Mouse (Mus musculus): ENCODE measurements at regions not wholly inside any gene's neighbourhood (a gene's known extent, or its start where the extent isn't known, plus 50 kb on each side); places are given as distances from the start of the nearest gene placed in this dataset.

DNA sequence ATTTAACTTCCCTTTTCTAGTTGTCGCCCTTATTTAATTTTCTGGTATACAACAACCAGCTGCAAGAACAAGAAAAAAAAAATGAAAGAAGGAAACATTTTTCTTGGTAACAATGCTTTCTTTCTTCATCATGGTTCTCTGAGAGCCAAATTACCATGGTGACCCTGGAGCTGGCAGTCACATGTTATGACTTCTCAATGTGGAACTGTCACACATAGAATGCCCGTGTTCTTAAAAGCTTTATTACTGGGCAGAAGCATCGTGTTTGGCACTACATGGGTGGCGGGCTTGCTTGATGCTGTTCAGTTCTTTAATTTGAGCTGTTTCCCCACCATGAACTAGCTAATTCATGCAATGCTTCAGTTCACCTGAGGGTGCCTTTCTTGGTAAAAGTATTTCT is 504.7 kb upstream of the Got2 start:
- WGBS = 68% methylated on average over 4 of the region's 4 CpGs
- H3K27ac ChIP-seq (replicated peaks; ENCODE audit: low read depth, low read length) = no peak overlapping the region
- no peak overlapping the region for H3K4me2 ChIP-seq (ENCODE audit: low read depth, severe bottlenecking)
- H3K36me3 ChIP-seq (ENCODE audit: control insufficient read depth, insufficient read depth, low read length) = no peaks in the 10 kb centered on the region
- no peak overlapping the region for H3K4me3 ChIP-seq (ENCODE audit: low read depth, low read length)
- H3K9ac ChIP-seq (ENCODE audit: low read length) = no peak overlapping the region
- DNase-seq (ENCODE audit: low spot score) (no peak), ATAC-seq (ENCODE audit: insufficient number of reproducible peaks, low FRiP score, low TSS enrichment, low read depth) (no peak)
- no peaks in the 10 kb centered on the region for H3K4me1 ChIP-seq (ENCODE audit: control insufficient read depth, insufficient read depth, low read length)
- H3K9me3 ChIP-seq (ENCODE audit: control insufficient read depth, low read length) = no peaks in the 10 kb centered on the region
- no peaks in the 10 kb centered on the region for H3K27me3 ChIP-seq (ENCODE audit: control insufficient read depth, insufficient read depth, low read length)

DNA sequence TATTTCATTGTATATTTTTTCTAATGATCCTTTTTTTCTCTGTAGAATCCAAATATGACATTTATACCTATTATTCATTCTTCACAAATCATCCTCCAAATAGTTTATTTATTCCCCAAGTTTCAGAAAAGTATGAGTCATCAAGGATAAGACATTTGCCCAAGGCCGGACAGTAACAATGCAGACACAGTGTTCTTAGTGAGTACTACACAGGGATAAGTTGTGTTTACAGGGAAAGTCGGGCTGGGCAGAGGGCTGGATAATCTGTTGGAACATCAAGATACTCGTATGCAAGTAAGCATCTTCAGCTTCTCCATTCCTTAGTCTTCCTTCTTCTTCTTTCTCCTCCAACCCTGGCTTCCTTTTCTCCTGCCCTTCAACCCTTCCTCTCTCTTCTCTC is 500.9 kb upstream of the Got2 start:
- H3K27me3 ChIP-seq (ENCODE audit: control insufficient read depth, insufficient read depth, low read length) = no peaks in the 10 kb centered on the region
- no peaks in the 10 kb centered on the region for H3K36me3 ChIP-seq (ENCODE audit: control insufficient read depth, insufficient read depth, low read length)
- H3K4me3 ChIP-seq (ENCODE audit: low read depth, low read length) = no peak overlapping the region
- ATAC-seq (ENCODE audit: insufficient number of reproducible peaks, low FRiP score, low TSS enrichment, low read depth) (no peak), DNase-seq (ENCODE audit: low spot score) (no peak)
- no peaks in the 10 kb centered on the region for H3K9me3 ChIP-seq (ENCODE audit: control insufficient read depth, low read length)
- H3K27ac ChIP-seq (replicated peaks; ENCODE audit: low read depth, low read length) = no peak overlapping the region
- no peak overlapping the region for H3K4me2 ChIP-seq (ENCODE audit: low read depth, severe bottlenecking)
- no peaks in the 10 kb centered on the region for H3K4me1 ChIP-seq (ENCODE audit: control insufficient read depth, insufficient read depth, low read length)
- 86% methylated on average over 3 of the region's 3 CpGs for WGBS
- no peak overlapping the region for H3K9ac ChIP-seq (ENCODE audit: low read length)

DNA sequence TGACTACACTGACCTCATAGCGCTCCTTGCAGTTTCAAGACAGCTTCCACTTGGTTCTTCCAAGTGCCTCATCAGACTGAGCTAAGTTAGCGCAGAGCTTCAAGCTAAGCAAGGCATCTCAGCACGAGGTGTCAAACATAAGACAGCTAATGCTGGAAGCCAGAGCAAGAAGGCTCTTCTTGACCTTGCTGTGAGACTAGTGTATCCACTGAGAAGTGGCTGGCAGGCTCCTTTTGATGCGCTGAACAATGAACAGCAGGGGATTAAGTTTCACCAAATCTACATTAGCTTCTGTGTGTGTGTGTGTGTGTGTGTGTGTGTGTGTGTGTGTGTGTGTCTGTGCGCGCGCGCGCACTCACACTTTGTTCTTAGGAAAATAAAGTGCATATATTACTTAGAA is 482.2 kb upstream of the Got2 start:
- Histone ChIP-seq H3K36me3 (ENCODE audit: control insufficient read depth, insufficient read depth, low read length) (no peaks in the 10 kb centered on the region), H3K4me1 (ENCODE audit: control insufficient read depth, insufficient read depth, low read length) (no peaks in the 10 kb centered on the region), H3K4me2 (ENCODE audit: low read depth, severe bottlenecking) (no peak overlapping the region), H3K27me3 (ENCODE audit: control insufficient read depth, insufficient read depth, low read length) (no peaks in the 10 kb centered on the region), H3K4me3 (ENCODE audit: low read depth, low read length) (no peak overlapping the region), H3K9ac (ENCODE audit: low read length) (no peak overlapping the region), H3K9me3 (ENCODE audit: control insufficient read depth, low read length) (no peaks in the 10 kb centered on the region), H3K27ac (replicated peaks; ENCODE audit: low read depth, low read length) (no peak overlapping the region)
- DNase-seq (ENCODE audit: low spot score) = no peak
- no peak for ATAC-seq (ENCODE audit: insufficient number of reproducible peaks, low FRiP score, low TSS enrichment, low read depth)
- 92% methylated on average over 9 of the region's 9 CpGs for WGBS

DNA sequence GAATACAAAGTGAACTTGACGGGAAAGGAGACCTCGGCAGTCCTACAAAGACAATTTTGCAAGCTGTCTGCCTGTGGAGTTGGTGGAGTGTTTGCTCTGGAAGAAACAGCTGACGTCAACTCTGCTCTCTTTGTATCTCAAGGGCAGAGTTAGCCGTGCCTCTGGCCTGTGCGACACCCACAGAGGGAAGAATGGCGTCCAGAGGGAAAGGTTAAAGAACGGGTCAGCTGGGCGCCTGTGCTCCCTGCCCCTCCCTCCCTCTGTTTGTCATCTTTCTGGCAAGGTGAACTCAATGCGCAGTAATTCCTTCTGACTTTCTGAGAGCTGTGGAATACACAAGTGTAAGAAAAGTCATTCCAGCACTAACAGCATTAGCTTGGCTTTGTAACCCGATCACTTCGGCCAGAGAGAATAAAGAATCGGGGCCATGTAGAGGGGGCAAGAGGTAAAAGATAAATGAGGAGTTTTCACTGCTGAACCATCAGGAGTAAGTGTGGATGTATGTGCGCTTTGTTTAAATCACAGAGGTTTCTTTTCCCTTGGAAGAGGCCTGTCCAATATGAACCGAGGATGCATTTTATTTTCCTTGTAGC is 474.6 kb upstream of the Got2 start:
- H3K9me3 ChIP-seq (ENCODE audit: control insufficient read depth, low read length) = no peaks in the 10 kb centered on the region
- no peak overlapping the region for H3K27ac ChIP-seq (replicated peaks; ENCODE audit: low read depth, low read length)
- WGBS = 38% methylated on average over 14 of the region's 14 CpGs
- ATAC-seq (ENCODE audit: insufficient number of reproducible peaks, low FRiP score, low TSS enrichment, low read depth) (no peak), DNase-seq (ENCODE audit: low spot score) (peak; percentile 26)
- H3K27me3 ChIP-seq (ENCODE audit: control insufficient read depth, insufficient read depth, low read length) = no peaks in the 10 kb centered on the region
- H3K4me2 ChIP-seq (ENCODE audit: low read depth, severe bottlenecking) = no peak overlapping the region
- H3K9ac ChIP-seq (ENCODE audit: low read length) = no peak overlapping the region
- no peak overlapping the region for H3K4me3 ChIP-seq (ENCODE audit: low read depth, low read length)
- 0 out of 2 replicates have a peak, but pooled peaks cover 2% of the 10 kb centered on the region for H3K4me1 ChIP-seq (ENCODE audit: control insufficient read depth, insufficient read depth, low read length)
- H3K36me3 ChIP-seq (ENCODE audit: control insufficient read depth, insufficient read depth, low read length) = no peaks in the 10 kb centered on the region

DNA sequence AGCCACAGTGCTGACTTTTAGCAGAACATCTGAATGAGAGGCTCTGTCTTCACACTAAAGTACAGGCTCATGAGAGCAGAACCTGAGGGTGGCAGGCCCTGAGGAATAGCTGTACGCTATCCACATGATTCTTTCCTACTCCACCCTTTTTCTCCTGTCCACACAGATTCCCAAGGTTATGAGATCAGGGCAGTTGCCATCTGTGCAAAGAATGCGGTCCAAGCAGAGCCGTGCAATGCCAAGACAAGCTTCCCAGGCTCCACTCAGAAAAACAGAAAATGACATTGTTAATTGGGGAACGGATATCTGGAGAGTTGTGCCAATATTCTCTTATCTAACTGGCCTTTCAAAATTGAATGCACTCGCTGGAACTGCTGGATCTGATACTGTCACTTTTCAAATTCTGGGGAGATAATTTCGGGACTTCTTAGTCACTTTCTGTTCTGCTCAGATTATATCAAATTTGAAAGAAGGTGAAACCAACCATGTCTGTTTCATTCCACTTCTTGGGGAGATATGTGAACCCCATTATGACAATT is 462.3 kb upstream of the Got2 start:
- no peaks in the 10 kb centered on the region for H3K9me3 ChIP-seq (ENCODE audit: control insufficient read depth, low read length)
- no peak overlapping the region for H3K27ac ChIP-seq (replicated peaks; ENCODE audit: low read depth, low read length)
- DNase-seq (ENCODE audit: low spot score) (no peak), ATAC-seq (ENCODE audit: insufficient number of reproducible peaks, low FRiP score, low TSS enrichment, low read depth) (no peak)
- no peaks in the 10 kb centered on the region for H3K27me3 ChIP-seq (ENCODE audit: control insufficient read depth, insufficient read depth, low read length)
- 81% methylated on average over 6 of the region's 6 CpGs for WGBS
- H3K36me3 ChIP-seq (ENCODE audit: control insufficient read depth, insufficient read depth, low read length) = no peaks in the 10 kb centered on the region
- no peak overlapping the region for H3K9ac ChIP-seq (ENCODE audit: low read length)
- no peak overlapping the region for H3K4me2 ChIP-seq (ENCODE audit: low read depth, severe bottlenecking)
- H3K4me3 ChIP-seq (ENCODE audit: low read depth, low read length) = no peak overlapping the region
- no peaks in the 10 kb centered on the region for H3K4me1 ChIP-seq (ENCODE audit: control insufficient read depth, insufficient read depth, low read length)

DNA sequence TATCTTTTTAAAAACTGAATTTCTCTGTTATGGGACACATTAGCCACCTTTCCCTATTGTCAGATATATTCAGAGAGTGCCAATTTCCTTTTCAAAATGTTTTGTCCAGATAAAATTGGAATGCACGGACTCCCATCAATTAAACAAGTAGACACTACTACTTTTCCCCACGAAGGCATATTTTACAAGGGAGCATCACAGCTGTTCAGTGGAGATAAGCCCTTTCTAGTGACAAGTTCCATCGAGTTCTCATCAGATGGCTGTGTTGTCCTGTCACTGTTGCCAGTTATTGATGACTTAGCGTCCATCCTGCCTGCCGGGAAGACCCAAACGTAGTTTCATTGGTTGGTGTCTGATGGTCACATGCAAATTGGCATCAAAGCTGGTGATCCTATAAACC is 461.2 kb upstream of the Got2 start:
- H3K27ac ChIP-seq (replicated peaks; ENCODE audit: low read depth, low read length) = no peak overlapping the region
- H3K4me3 ChIP-seq (ENCODE audit: low read depth, low read length) = no peak overlapping the region
- no peak overlapping the region for H3K4me2 ChIP-seq (ENCODE audit: low read depth, severe bottlenecking)
- no peaks in the 10 kb centered on the region for H3K27me3 ChIP-seq (ENCODE audit: control insufficient read depth, insufficient read depth, low read length)
- 76% methylated on average over 6 of the region's 6 CpGs for WGBS
- no peaks in the 10 kb centered on the region for H3K9me3 ChIP-seq (ENCODE audit: control insufficient read depth, low read length)
- no peaks in the 10 kb centered on the region for H3K36me3 ChIP-seq (ENCODE audit: control insufficient read depth, insufficient read depth, low read length)
- no peak for DNase-seq (ENCODE audit: low spot score)
- no peak overlapping the region for H3K9ac ChIP-seq (ENCODE audit: low read length)
- no peak for ATAC-seq (ENCODE audit: insufficient number of reproducible peaks, low FRiP score, low TSS enrichment, low read depth)
- no peaks in the 10 kb centered on the region for H3K4me1 ChIP-seq (ENCODE audit: control insufficient read depth, insufficient read depth, low read length)

DNA sequence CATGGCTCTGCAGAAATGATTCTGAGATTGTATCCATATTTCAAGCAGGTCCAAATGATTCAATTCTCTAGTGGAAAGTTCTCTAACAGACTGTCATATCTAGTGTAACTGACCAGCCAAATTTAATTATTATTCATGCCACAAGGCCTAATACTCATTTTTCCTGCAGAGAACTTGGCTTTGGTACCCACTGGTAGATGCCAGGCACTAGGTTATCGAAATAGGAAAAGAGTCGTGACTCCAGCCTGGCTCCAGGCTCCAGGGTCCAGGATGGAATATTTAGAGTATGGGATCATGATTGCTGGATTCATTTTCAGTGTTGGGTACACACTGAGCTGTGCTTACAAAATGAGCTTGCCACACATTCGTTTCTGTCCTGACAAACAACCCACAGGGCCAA is 452.4 kb upstream of the Got2 start:
- H3K27ac ChIP-seq (replicated peaks; ENCODE audit: low read depth, low read length) = no peak overlapping the region
- no peak for ATAC-seq (ENCODE audit: insufficient number of reproducible peaks, low FRiP score, low TSS enrichment, low read depth)
- no peaks in the 10 kb centered on the region for H3K27me3 ChIP-seq (ENCODE audit: control insufficient read depth, insufficient read depth, low read length)
- no peak for DNase-seq (ENCODE audit: low spot score)
- H3K9ac ChIP-seq (ENCODE audit: low read length) = no peak overlapping the region
- 86% methylated on average over 3 of the region's 3 CpGs for WGBS
- no peaks in the 10 kb centered on the region for H3K4me1 ChIP-seq (ENCODE audit: control insufficient read depth, insufficient read depth, low read length)
- H3K4me3 ChIP-seq (ENCODE audit: low read depth, low read length) = no peak overlapping the region
- no peak overlapping the region for H3K4me2 ChIP-seq (ENCODE audit: low read depth, severe bottlenecking)
- H3K9me3 ChIP-seq (ENCODE audit: control insufficient read depth, low read length) = no peaks in the 10 kb centered on the region
- H3K36me3 ChIP-seq (ENCODE audit: control insufficient read depth, insufficient read depth, low read length) = no peaks in the 10 kb centered on the region

DNA sequence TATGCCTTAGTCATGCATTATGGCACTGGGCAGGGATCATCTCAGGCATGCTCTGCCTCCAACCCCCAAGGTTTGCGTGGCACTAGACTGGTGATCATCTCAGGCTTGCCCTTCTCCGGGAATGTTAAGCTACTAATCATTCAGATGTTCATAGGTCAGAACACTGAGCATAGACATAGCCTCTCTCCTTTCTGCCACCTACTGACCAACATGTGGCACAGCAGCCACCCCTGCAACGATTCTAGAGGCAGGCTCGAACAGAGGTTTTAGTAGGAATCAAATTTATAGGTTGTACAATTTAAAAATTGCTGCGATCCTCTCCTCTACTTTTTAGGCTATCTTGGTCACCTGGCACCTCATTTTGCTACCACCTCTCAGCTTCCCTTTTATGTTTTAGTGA is 430.0 kb upstream of the Got2 start:
- Histone ChIP-seq H3K4me1 (ENCODE audit: control insufficient read depth, insufficient read depth, low read length) (no peaks in the 10 kb centered on the region), H3K36me3 (ENCODE audit: control insufficient read depth, insufficient read depth, low read length) (no peaks in the 10 kb centered on the region), H3K4me2 (ENCODE audit: low read depth, severe bottlenecking) (no peak overlapping the region), H3K27ac (replicated peaks; ENCODE audit: low read depth, low read length) (no peak overlapping the region), H3K9me3 (ENCODE audit: control insufficient read depth, low read length) (no peaks in the 10 kb centered on the region), H3K27me3 (ENCODE audit: control insufficient read depth, insufficient read depth, low read length) (no peaks in the 10 kb centered on the region), H3K4me3 (ENCODE audit: low read depth, low read length) (no peak overlapping the region), H3K9ac (ENCODE audit: low read length) (no peak overlapping the region)
- 82% methylated on average over 5 of the region's 5 CpGs for WGBS
- DNase-seq (ENCODE audit: low spot score) = peak; percentile 23
- ATAC-seq (ENCODE audit: insufficient number of reproducible peaks, low FRiP score, low TSS enrichment, low read depth) = no peak
